Mouse (Mus musculus): ENCODE data around the gene 2300002M23Rik.
A peak's percentile ranks its signal among the peaks of the same experiment; 100 is the strongest.

DNA sequence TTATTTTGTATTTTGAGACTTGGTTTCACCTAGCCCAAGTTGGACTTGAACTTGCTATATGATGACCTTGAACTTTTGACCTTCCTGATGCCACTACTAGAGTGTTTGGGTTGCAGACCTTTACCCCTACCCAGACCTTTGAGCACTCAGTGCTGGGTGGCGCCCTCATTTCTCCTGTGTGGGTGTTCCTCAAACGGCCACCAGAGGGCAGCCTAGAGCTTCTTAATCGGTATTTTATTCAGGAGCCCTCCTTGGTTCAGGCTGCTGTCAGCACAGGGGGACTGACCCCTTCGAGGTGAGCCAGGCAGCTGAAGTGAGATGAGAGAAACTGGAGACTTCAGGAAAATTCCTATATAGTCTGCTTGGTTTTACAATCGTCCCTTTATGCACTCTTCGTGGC, 22.6 kb upstream of the 2300002M23Rik start:
- TF ChIP-seq CTCF (IDR thresholded peaks at IDR 0.05; ENCODE audit: low read depth) (peak; percentile 77), EP300 (IDR thresholded peaks at IDR 0.05; ENCODE audit: low read depth) (no peak)

Data from liver, postnatal 0 days (tissue).